Mouse (Mus musculus) E14TG2a.4 (cell line): ENCODE measurements around the gene Trabd2b.

Source experiments
- CTCF ChIP-seq: conservative IDR thresholded peaks from 2 replicates; pipeline ENCODE4 v1.5.1; 2014; ENCODE audit warnings: low read length
- POU5F1 ChIP-seq: IDR thresholded peaks from 2 replicates; pipeline ENCODE4 v1.6.1; 2014; ENCODE audit warnings: low read length, borderline replicate concordance

- TF ChIP-seq CTCF (peak; percentile 37), POU5F1 (no peak)
Observed at GRCm38 (mm10) chr4:114637120-114637519, 230.6 kb downstream of the Trabd2b start.
